Mouse (Mus musculus): ENCODE data around the gene Jazf1.
A peak's percentile ranks its signal among the peaks of the same experiment; 100 is the strongest.

The Jazf1 gene

GRCm38 (mm10) chr6:52955304-52955703 lies 113.1 kb downstream of the Jazf1 start:
- DNase-seq (ENCODE audit: low spot score): no peak

DNA sequence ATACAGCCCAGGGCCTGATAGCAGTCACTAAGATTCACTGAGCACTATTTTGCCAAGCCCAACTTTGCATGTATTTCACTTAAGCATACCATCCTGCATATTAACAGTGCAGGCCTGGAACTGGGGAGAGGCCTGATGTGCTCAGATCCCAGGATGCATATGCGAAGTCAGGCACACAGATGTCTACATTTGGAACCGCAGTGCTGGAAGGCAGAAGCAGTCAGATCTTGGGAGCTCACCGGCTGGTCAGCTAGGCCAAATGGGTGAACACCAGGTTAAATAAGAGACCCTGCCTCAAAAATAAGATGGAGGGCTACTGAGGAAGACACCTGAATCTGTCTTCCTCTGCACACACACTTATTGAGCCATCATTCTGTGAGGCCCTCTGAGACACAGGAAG lies 113.6 kb downstream of the Jazf1 start:
- DNase-seq (ENCODE audit: low spot score): no peak

GRCm38 (mm10) chr6:52954441-52954840 lies 114.0 kb downstream of the Jazf1 start:
- DNase-seq (ENCODE audit: low spot score): no peak

DNA sequence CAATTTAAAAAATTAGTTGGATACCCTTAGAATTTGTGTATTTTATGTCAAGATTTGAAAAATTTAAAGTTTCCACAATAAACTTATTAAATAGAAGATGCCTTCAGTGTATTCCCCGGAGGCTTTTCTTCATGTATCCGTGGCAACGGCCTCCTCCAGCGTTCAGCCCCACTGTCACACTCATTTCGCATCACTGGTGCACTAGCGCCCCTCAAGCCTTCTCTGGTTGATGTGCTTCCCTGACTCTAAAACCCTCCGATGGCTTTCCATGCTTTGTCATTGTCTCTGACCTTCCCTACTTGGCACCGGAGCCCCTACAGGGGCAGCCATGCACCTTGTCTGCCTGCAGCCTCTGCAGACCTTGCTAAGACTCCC lies 115.9 kb downstream of the Jazf1 start:
- DNase-seq (ENCODE audit: low spot score): no peak

DNA sequence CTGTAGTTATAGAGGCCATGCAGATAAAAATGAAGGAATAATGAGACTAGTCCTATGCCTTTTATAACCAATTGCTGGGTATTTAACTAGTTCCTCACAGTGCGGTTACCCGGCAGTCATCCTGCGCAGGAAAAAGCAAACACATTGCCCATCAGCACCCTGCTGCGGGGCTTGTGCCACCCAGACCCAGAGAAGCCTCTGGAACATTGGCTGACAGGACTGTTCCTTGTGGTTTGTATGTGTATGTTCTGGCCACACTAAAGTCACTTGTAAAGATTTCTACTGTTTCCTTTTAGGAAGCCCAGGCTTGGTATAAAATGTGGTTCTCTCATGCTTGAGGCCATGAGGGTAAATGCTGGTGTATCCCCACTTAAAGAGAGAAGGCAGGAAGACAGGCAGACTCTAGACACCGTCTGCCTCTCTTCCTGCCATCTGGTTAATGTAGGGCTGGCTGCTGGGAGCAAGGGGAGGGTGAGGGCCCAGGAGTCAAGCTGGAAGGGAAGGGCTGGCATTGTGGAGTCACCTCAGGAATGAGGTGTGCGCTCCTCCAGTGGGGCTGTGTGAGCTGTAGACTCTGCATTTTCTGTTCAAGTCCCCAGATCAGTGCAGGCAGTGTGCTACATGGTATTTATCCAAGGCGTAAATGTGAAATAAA lies 116.4 kb downstream of the Jazf1 start:
- no peak for DNase-seq (ENCODE audit: low spot score)

GRCm38 (mm10) chr6:52950371-52950770 lies 118.1 kb downstream of the Jazf1 start:
- DNase-seq (ENCODE audit: low spot score): no peak

DNA sequence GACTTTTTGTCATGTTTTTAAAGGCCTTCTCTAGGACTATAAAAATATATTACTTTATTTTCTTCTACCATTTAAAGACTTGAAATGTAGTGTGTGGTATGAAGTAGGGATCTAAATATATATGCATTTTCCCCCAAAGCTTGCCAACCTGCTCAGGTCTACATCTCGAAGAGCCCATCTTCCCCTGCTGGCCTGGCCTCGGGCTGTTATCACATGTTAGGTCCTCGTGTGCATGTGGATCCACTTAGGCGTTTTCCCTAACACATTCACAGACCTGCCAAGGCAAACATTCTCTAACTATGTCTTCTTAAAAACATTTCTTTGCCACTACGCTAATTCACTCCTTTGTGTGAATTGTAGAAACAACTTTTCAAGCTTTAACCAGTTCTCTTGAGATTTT lies 125.9 kb downstream of the Jazf1 start:
- no peak for DNase-seq (ENCODE audit: low spot score)

- no peak for DNase-seq (ENCODE audit: low spot score)
Measured at GRCm38 (mm10) chr6:52942101-52942500, 126.3 kb downstream of the Jazf1 start.

GRCm38 (mm10) chr6:52937916-52938315 lies 130.5 kb downstream of the Jazf1 start:
- no peak for DNase-seq (ENCODE audit: low spot score)

- peak; percentile 28 for DNase-seq (ENCODE audit: low spot score)
Measured at GRCm38 (mm10) chr6:52936995-52937394, 131.4 kb downstream of the Jazf1 start.

- no peak for DNase-seq (ENCODE audit: low spot score)
Measured at GRCm38 (mm10) chr6:52934021-52934420, 134.4 kb downstream of the Jazf1 start.

- no peak for DNase-seq (ENCODE audit: low spot score)
Measured at GRCm38 (mm10) chr6:52932603-52933178, 135.7 kb downstream of the Jazf1 start.

GRCm38 (mm10) chr6:52929358-52929757 lies 139.1 kb downstream of the Jazf1 start:
- no peak for DNase-seq (ENCODE audit: low spot score)

- DNase-seq (ENCODE audit: low spot score): no peak
Measured at GRCm38 (mm10) chr6:52926947-52927346, 141.5 kb downstream of the Jazf1 start.

- no peak for DNase-seq (ENCODE audit: low spot score)
Measured at GRCm38 (mm10) chr6:52925458-52926042, 142.9 kb downstream of the Jazf1 start.

- DNase-seq (ENCODE audit: low spot score): no peak
Measured at GRCm38 (mm10) chr6:52921248-52921647, 147.2 kb downstream of the Jazf1 start.

DNA sequence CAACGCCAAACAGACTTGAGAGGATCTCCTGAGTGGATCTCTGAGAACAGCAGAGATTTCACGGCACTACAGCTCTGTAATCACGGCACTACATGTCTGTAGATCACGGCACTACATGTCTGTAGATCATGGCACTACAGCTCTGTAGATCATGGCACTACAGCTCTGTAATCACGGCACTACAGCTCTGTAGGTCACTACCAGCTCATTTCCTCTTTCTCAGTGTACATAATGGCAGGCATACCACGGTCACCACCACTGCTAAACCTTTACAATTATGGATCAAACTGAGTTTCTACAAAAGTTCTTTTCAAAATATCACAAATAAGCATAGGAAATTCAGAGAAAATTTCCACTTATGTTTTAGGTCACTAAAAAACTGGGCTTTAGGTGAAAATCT lies 147.7 kb downstream of the Jazf1 start:
- DNase-seq (ENCODE audit: low spot score): no peak

DNA sequence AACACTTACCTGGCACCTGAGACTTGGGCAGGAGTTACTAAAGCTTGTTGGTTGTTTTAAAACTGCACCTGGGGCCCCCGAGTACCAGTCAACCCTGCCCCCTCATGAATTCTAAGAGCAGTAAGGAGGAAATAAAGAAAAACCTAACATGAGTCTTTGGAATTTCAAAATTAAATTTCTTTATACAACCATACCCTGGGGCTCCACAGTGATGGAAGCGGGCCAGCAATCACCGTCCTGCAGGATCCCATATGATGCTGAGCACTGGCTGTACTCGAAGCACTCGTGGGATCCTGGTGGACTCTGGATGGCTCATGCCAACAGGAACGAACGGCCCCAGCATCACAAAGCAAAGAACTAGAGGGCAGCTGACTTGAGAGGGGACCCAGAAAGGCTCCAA lies 149.0 kb downstream of the Jazf1 start:
- no peak for DNase-seq (ENCODE audit: low spot score)

DNA sequence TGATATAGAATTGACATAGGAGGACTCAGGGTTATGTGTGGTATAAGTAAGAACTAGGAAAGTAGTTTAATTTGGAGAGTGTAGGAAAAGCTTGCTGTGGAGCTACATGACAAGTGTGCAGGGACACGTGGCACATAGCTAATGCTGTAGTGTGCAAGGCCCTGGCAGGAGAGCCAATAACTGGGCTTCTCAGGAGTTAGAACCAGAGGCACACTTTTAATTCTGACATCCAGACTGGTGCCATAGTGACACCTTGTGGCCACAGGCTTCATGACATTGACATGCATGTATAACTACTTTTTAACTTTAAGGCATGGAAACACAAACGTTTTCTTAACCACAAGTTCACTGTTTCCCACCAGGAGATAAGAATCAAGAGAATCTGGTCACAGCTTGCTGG lies 149.5 kb downstream of the Jazf1 start:
- peak; percentile 51 for DNase-seq (ENCODE audit: low spot score)

GRCm38 (mm10) chr6:52917471-52917870 lies 151.0 kb downstream of the Jazf1 start:
- DNase-seq (ENCODE audit: low spot score): no peak

DNA sequence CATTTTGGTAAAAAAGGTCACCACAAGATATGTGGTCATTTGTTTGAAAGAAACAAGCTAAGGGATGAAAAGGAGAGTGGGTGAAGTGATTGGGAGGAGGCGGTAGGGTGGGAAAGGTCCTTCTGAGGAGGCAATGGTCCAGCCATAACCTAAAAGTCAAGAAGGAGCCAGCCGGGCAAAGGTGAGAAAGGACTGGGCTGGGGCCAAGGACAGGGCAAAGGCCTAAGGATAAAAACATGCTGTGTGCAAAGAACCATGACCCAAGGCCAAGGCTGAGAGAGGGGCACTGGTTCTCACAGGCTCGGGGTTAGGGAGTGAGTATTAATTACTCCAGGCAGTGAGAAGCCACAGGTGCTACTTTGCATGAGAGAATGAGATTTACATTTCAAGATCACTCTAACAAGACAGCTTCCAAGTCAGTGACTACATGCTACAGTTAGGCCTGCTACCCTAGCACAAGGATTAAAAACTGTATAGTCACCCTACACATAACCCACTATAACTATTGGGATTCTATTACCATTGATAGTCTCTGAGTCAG lies 151.5 kb downstream of the Jazf1 start:
- DNase-seq (ENCODE audit: low spot score): no peak

GRCm38 (mm10) chr6:52914921-52915320 lies 153.5 kb downstream of the Jazf1 start:
- DNase-seq (ENCODE audit: low spot score): no peak

- no peak for DNase-seq (ENCODE audit: low spot score)
Measured at GRCm38 (mm10) chr6:52912143-52912918, 156.1 kb downstream of the Jazf1 start.

Data from ovary, postnatal 36 days (tissue).